Mouse (Mus musculus) embryonic facial prominence, embryonic 13.5 days (tissue): ENCODE measurements around the gene Slc22a15. TPM values are rescaled to one million over a fixed set of nuclear protein-coding genes. Genes with fewer than 3 reads are reported as not detected.
A peak's percentile ranks its signal among the peaks of the same experiment; 100 is the strongest.

ENCODE experiments used
- ATAC-seq: fragments of 200-750 bp; cut with Nextera tagmentation; 2 replicates; pipeline ENCODE4 v1.8.0; 2017; ENCODE audit warnings: low read depth; ENCODE audit not compliant: insufficient number of reproducible peaks, insufficient read depth, low FRiP score, low TSS enrichment
- H3K27ac ChIP-seq: fragments of 300-500 bp; sonication (generic); 2 replicates; pipeline ENCODE4 v1.5.1; 2015; ENCODE audit warnings: moderate library complexity, mild to moderate bottlenecking, inconsistent platforms
- H3K27me3 ChIP-seq: fragments of 300-500 bp; sonication (generic); 2 replicates; pipeline ENCODE4 v1.6.1; 2015; ENCODE audit warnings: mild to moderate bottlenecking, inconsistent platforms
- H3K36me3 ChIP-seq: fragments of 300-500 bp; sonication (generic); 2 replicates; pipeline ENCODE4 v1.6.1; 2015; ENCODE audit warnings: mild to moderate bottlenecking, inconsistent platforms
- H3K4me1 ChIP-seq: fragments of 300-500 bp; sonication (generic); 2 replicates; pipeline ENCODE4 v1.6.1; 2015; ENCODE audit warnings: inconsistent platforms
- H3K4me2 ChIP-seq: fragments of 300-500 bp; sonication (generic); 2 replicates; pipeline ENCODE4 v1.6.1; 2015; ENCODE audit warnings: moderate library complexity, mild to moderate bottlenecking, inconsistent platforms
- H3K4me3 ChIP-seq: fragments of 300-500 bp; sonication (generic); 2 replicates; pipeline ENCODE4 v1.5.1; 2015; ENCODE audit warnings: mild to moderate bottlenecking, inconsistent platforms
- H3K9ac ChIP-seq: fragments of 300-500 bp; sonication (generic); 2 replicates; pipeline ENCODE4 v1.6.1; 2015; ENCODE audit warnings: mild to moderate bottlenecking, inconsistent platforms
- H3K9me3 ChIP-seq: fragments of 300-500 bp; sonication (generic); 2 replicates; pipeline ENCODE4 v1.6.1; 2016; ENCODE audit warnings: inconsistent platforms
- WGBS: fragments of 180-500 bp; shearing (Covaris S2); methylation state at CpG from one replicate; pipeline ENCODE4 v1.1.7; 2015; ENCODE audit warnings: mixed read lengths; 5-methylcytosine and 5-hydroxymethylcytosine counted together
- polyA plus RNA-seq: library from polyadenylated mRNA; unstranded; fragments of >200 nt; fragmentation: Nextera tagmentation; extraction: Ambion mirVana; gene quantifications from 2 replicates; pipeline ENCODE4 v1.2.1, GENCODE M21; 2015

The Slc22a15 gene
- polyA plus RNA-seq, 1 experiment from 2014 or later = 5.6 TPM

GRCm38 (mm10) chr3:101915048-101915801 is 9.0 kb downstream of the Slc22a15 start:
- no peak overlapping the region for H3K27ac ChIP-seq
- no peak for ATAC-seq
- peaks cover 7% of the 10 kb centered on the region; the same call in 1 of the 2 replicates for H3K4me1 ChIP-seq
- WGBS = 86% methylated on average over 14 of the region's 14 CpGs
- H3K4me3 ChIP-seq = no peak overlapping the region
- H3K4me2 ChIP-seq = no peak overlapping the region
- H3K27me3 ChIP-seq = no peaks in the 10 kb centered on the region
- H3K9ac ChIP-seq = no peak overlapping the region
- peaks cover 22% of the 10 kb centered on the region for H3K36me3 ChIP-seq
- no peaks in the 10 kb centered on the region for H3K9me3 ChIP-seq

GRCm38 (mm10) chr3:101914266-101914665 is 10.0 kb downstream of the Slc22a15 start:
- Histone ChIP-seq H3K4me2 (no peak overlapping the region), H3K9ac (no peak overlapping the region), H3K27ac (no peak overlapping the region), H3K4me1 (peaks cover 7% of the 10 kb centered on the region; the same call in 1 of the 2 replicates), H3K27me3 (no peaks in the 10 kb centered on the region), H3K4me3 (no peak overlapping the region), H3K9me3 (no peaks in the 10 kb centered on the region), H3K36me3 (peaks cover 22% of the 10 kb centered on the region)
- no peak for ATAC-seq
- 75% methylated on average over 5 of the region's 5 CpGs for WGBS

GRCm38 (mm10) chr3:101912041-101912440 is 12.2 kb downstream of the Slc22a15 start:
- no peak overlapping the region for H3K4me3 ChIP-seq
- no peak overlapping the region for H3K27ac ChIP-seq
- H3K4me2 ChIP-seq = no peak overlapping the region
- no peak overlapping the region for H3K9ac ChIP-seq
- H3K9me3 ChIP-seq = no peaks in the 10 kb centered on the region
- WGBS = 60% methylated on average over 6 of the region's 6 CpGs
- no peaks in the 10 kb centered on the region for H3K27me3 ChIP-seq
- peaks cover 32% of the 10 kb centered on the region for H3K36me3 ChIP-seq
- no peak for ATAC-seq
- H3K4me1 ChIP-seq = no peaks in the 10 kb centered on the region

- H3K9me3 ChIP-seq = no peaks in the 10 kb centered on the region
- WGBS = 55% methylated on average over 2 of the region's 2 CpGs
- H3K4me2 ChIP-seq = no peak overlapping the region
- no peak overlapping the region for H3K4me3 ChIP-seq
- no peaks in the 10 kb centered on the region for H3K4me1 ChIP-seq
- 0 out of 2 replicates have a peak overlapping the region, but pooled peaks have one; percentile 33 for H3K27ac ChIP-seq
- peaks cover 14% of the 10 kb centered on the region for H3K36me3 ChIP-seq
- no peaks in the 10 kb centered on the region for H3K27me3 ChIP-seq
- no peak overlapping the region for H3K9ac ChIP-seq
- no peak for ATAC-seq
These were observed 17.2 kb downstream of the Slc22a15 start for GRCm38 (mm10) chr3:101907049-101907448.

- no peak overlapping the region for H3K4me2 ChIP-seq
- ATAC-seq = no peak
- H3K27ac ChIP-seq = no peak overlapping the region
- H3K4me3 ChIP-seq = no peak overlapping the region
- peaks cover 14% of the 10 kb centered on the region for H3K36me3 ChIP-seq
- H3K4me1 ChIP-seq = no peaks in the 10 kb centered on the region
- no peaks in the 10 kb centered on the region for H3K27me3 ChIP-seq
- H3K9ac ChIP-seq = no peak overlapping the region
- 81% methylated on average over 7 of the region's 7 CpGs for WGBS
- H3K9me3 ChIP-seq = no peaks in the 10 kb centered on the region
These were observed 19.5 kb downstream of the Slc22a15 start for GRCm38 (mm10) chr3:101904776-101905175.

- WGBS = 65% methylated on average over 5 of the region's 5 CpGs
- no peak for ATAC-seq
- Histone ChIP-seq H3K4me3 (no peak overlapping the region), H3K36me3 (peaks cover 3% of the 10 kb centered on the region; the same call in 1 of the 2 replicates), H3K9me3 (no peaks in the 10 kb centered on the region), H3K4me1 (no peaks in the 10 kb centered on the region), H3K4me2 (no peak overlapping the region), H3K27ac (no peak overlapping the region), H3K27me3 (no peaks in the 10 kb centered on the region), H3K9ac (no peak overlapping the region)
These were observed 21.2 kb downstream of the Slc22a15 start for GRCm38 (mm10) chr3:101903091-101903490.

GRCm38 (mm10) chr3:101902344-101902743 is 21.9 kb downstream of the Slc22a15 start:
- Histone ChIP-seq H3K9ac (no peak overlapping the region), H3K9me3 (no peaks in the 10 kb centered on the region), H3K27me3 (no peaks in the 10 kb centered on the region), H3K27ac (no peak overlapping the region), H3K4me3 (no peak overlapping the region), H3K36me3 (peaks cover 3% of the 10 kb centered on the region; the same call in 1 of the 2 replicates), H3K4me2 (no peak overlapping the region), H3K4me1 (no peaks in the 10 kb centered on the region)
- ATAC-seq = no peak
- 49% methylated on average over 7 of the region's 7 CpGs for WGBS

- H3K27ac ChIP-seq = no peak overlapping the region
- 88% methylated on average over 15 of the region's 15 CpGs for WGBS
- H3K4me3 ChIP-seq = no peak overlapping the region
- 0 out of 2 replicates have a peak, but pooled peaks cover 4% of the 10 kb centered on the region for H3K36me3 ChIP-seq
- no peaks in the 10 kb centered on the region for H3K9me3 ChIP-seq
- no peak overlapping the region for H3K4me2 ChIP-seq
- no peak for ATAC-seq
- no peak overlapping the region for H3K9ac ChIP-seq
- H3K4me1 ChIP-seq = no peaks in the 10 kb centered on the region
- no peaks in the 10 kb centered on the region for H3K27me3 ChIP-seq
These were observed 26.8 kb downstream of the Slc22a15 start for GRCm38 (mm10) chr3:101897377-101897974.

- no peak overlapping the region for H3K9ac ChIP-seq
- 0 out of 2 replicates have a peak, but pooled peaks cover 4% of the 10 kb centered on the region for H3K36me3 ChIP-seq
- no peak for ATAC-seq
- 25% methylated on average over 9 of the region's 9 CpGs for WGBS
- H3K4me2 ChIP-seq = no peak overlapping the region
- no peaks in the 10 kb centered on the region for H3K9me3 ChIP-seq
- no peak overlapping the region for H3K27ac ChIP-seq
- no peak overlapping the region for H3K4me3 ChIP-seq
- H3K4me1 ChIP-seq = no peaks in the 10 kb centered on the region
- H3K27me3 ChIP-seq = no peaks in the 10 kb centered on the region
These were observed 27.4 kb downstream of the Slc22a15 start for GRCm38 (mm10) chr3:101896893-101897292.

GRCm38 (mm10) chr3:101895376-101895910 is 28.8 kb downstream of the Slc22a15 start:
- Histone ChIP-seq H3K9me3 (no peaks in the 10 kb centered on the region), H3K9ac (no peak overlapping the region), H3K27me3 (no peaks in the 10 kb centered on the region), H3K27ac (no peak overlapping the region), H3K4me3 (no peak overlapping the region), H3K4me1 (no peaks in the 10 kb centered on the region), H3K4me2 (no peak overlapping the region), H3K36me3 (0 out of 2 replicates have a peak, but pooled peaks cover 4% of the 10 kb centered on the region)
- WGBS = 88% methylated on average over 7 of the region's 7 CpGs
- no peak for ATAC-seq

GRCm38 (mm10) chr3:101885591-101885990 is 38.7 kb downstream of the Slc22a15 start:
- Histone ChIP-seq H3K36me3 (0 out of 2 replicates have a peak, but pooled peaks cover 6% of the 10 kb centered on the region), H3K4me1 (0 out of 2 replicates have a peak, but pooled peaks cover 12% of the 10 kb centered on the region), H3K27me3 (no peaks in the 10 kb centered on the region), H3K4me2 (no peak overlapping the region), H3K9ac (no peak overlapping the region), H3K4me3 (no peak overlapping the region), H3K9me3 (no peaks in the 10 kb centered on the region), H3K27ac (no peak overlapping the region)
- WGBS = 50% methylated on average over 3 of the region's 3 CpGs
- no peak for ATAC-seq
